Mouse (Mus musculus): ENCODE measurements around the gene Tacstd2. TPM values are rescaled to one million over a fixed set of nuclear protein-coding genes. Genes with fewer than 3 reads are reported as not detected.
A peak's percentile ranks its signal among the peaks of the same experiment; 100 is the strongest.

The Tacstd2 gene
- 0.62 and 3.4 TPM in 2 replicates for polyA plus RNA-seq (2015; fragmentation: Nextera tagmentation; extraction: Ambion mirVana)

DNA sequence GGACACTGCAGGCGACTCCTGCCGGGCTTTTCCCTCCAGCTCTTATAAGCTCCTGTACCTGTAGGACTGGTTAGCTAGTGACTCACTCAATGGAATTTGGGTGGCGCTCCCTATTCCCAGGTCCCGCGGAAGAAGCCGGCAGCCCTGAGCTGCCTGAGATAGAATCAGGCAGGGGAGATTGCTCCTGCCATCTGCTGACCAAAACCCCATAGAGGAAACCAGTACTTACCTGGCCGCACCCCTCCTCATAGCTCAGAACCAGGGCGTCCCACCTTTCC, at the start of gene Tacstd2:
Tacstd2 (minus strand) TSS at position 20 of the 278 bp plus-strand sequence.
- 5% methylated on average over 8 of the region's 8 CpGs for WGBS
- no peak within 1 kb of the TSS for H3K9ac ChIP-seq
- H3K36me3 ChIP-seq = no peaks in the 10 kb centered on the region
- peaks cover 54% of the 10 kb centered on the region for H3K27me3 ChIP-seq
- no peaks in the 10 kb centered on the region for H3K9me3 ChIP-seq (replicated peaks)
- ATAC-seq (replicated peaks; ENCODE audit: insufficient number of reproducible peaks, insufficient read depth, low FRiP score, low read depth) = no peak
- H3K4me1 ChIP-seq (replicated peaks) = peaks cover 19% of the 10 kb centered on the region
- peak within 1 kb of the TSS; percentile 52 for H3K4me3 ChIP-seq
- peak within 1 kb of the TSS; percentile 91 for H3K4me2 ChIP-seq
- H3K27ac ChIP-seq = no peak within 1 kb of the TSS

DNA sequence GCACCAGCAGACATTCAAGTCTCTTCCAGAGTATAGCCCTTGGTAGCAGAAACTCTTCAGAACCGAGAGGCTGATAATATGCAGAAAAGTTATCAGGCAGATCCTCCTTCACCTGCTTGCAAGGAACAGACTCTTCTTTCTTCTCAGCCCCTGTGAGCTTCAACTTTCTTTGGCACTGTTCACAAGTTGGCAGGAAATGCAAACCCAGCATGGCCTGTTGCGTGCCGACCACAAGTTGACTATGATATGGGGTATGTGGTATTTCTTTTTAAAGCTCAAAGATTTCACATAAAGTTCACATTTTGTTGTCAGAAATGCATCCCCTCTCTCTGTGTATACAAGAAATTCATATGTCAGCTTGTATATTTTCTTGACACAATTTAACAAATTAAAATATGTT, 30.7 kb upstream of the Tacstd2 start:
- H3K4me2 ChIP-seq = no peak overlapping the region
- no peaks in the 10 kb centered on the region for H3K36me3 ChIP-seq
- H3K9ac ChIP-seq = no peak overlapping the region
- 78% methylated on average over 3 of the region's 3 CpGs for WGBS
- H3K27me3 ChIP-seq = no peaks in the 10 kb centered on the region
- no peak overlapping the region for H3K27ac ChIP-seq
- H3K9me3 ChIP-seq (replicated peaks) = no peaks in the 10 kb centered on the region
- ATAC-seq (replicated peaks; ENCODE audit: insufficient number of reproducible peaks, insufficient read depth, low FRiP score, low read depth) = no peak
- H3K4me1 ChIP-seq (replicated peaks) = no peaks in the 10 kb centered on the region
- H3K4me3 ChIP-seq = no peak overlapping the region

DNA sequence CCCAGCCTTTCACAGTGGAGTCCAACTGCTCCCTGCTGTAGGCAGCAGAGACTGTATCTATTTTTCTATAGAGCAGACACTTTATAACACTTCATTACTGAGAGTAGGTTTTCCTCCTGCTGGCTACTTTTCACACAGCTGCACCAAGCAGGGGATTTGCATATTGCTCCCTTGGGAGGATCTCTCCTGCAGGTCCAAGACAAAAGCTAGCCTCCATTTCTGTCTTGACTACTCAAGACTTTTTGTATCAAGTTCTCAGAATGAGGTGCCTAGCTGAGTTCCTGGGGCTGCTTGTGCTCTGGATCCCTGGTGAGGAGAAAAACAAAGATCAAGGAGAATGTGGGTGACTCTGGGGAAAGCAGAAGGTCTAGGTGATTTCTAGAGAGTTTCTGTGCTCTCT, 19.8 kb upstream of the Tacstd2 start:
- H3K4me3 ChIP-seq = no peak overlapping the region
- H3K4me1 ChIP-seq (replicated peaks) = no peaks in the 10 kb centered on the region
- no peaks in the 10 kb centered on the region for H3K36me3 ChIP-seq
- no peak for ATAC-seq (replicated peaks; ENCODE audit: insufficient number of reproducible peaks, insufficient read depth, low FRiP score, low read depth)
- no peak overlapping the region for H3K4me2 ChIP-seq
- no peaks in the 10 kb centered on the region for H3K9me3 ChIP-seq (replicated peaks)
- H3K27me3 ChIP-seq = no peaks in the 10 kb centered on the region
- no peak overlapping the region for H3K9ac ChIP-seq
- no peak overlapping the region for H3K27ac ChIP-seq

DNA sequence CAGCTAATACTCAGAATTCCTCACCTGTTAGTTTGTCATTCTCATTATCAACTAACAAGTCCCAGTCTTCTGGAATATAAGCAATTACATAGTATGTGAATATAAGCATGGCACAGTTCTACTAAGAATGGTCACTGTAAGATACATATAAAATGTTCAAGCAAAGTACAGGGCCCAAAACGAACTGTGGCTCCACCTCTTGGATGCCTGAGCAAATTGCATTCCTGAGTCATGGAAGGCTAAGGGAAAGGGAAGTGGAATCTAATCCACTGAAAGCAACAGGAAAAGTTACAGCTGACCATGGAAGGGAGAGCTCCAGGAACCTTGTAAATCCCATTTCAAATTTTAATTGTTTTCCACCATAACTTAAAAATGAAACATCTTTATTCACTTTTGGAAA, 14.0 kb upstream of the Tacstd2 start:
- Histone ChIP-seq H3K4me2 (no peak overlapping the region), H3K27ac (no peak overlapping the region), H3K9ac (no peak overlapping the region), H3K4me3 (no peak overlapping the region), H3K27me3 (no peaks in the 10 kb centered on the region), H3K4me1 (replicated peaks) (no peaks in the 10 kb centered on the region), H3K36me3 (no peaks in the 10 kb centered on the region), H3K9me3 (replicated peaks) (no peaks in the 10 kb centered on the region)
- no peak for ATAC-seq (replicated peaks; ENCODE audit: insufficient number of reproducible peaks, insufficient read depth, low FRiP score, low read depth)
- 8% methylated on average over 1 of the region's 1 CpGs for WGBS

DNA sequence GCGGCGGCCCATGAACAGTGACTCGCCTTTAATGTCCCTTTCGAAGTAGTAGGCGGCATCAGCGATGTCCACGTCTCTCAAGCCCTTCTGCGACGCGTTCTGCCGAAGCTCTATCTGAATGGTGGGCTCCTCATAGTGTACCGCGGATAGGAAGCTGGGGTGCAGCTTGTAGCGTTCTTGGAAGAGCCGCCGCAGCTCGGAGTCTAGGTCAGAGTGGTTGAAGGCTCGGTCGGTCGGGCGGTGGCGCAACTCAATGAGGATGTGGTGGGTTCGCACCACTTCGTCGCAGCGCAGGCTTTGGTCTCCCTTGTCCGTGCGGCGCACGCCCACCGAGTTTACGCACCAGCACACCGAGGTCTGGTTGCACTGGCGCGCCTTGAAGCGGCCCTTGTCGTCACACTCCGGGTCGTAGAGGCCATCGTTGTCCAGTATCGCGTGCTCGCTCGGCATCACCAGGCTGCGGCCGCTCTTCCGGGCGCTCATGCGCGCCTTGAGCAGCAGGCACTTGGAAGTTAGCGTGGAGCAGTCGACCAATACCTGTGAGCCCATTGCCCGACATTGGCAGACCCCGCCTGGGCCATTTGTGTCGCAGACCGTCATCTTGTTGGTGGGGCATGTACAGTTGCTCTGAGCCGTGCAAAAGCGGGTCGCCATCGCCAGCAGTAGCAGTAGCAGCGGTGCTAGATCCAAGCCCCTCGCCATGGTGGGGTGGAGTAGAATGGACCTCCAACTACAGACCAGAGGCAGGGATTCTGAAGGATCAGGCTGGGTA, 405 bp downstream of the Tacstd2 start:
- peaks cover 19% of the 10 kb centered on the region for H3K4me1 ChIP-seq (replicated peaks)
- H3K27ac ChIP-seq = no peak overlapping the region
- no peaks in the 10 kb centered on the region for H3K9me3 ChIP-seq (replicated peaks)
- H3K9ac ChIP-seq = no peak overlapping the region
- peak overlapping the region; percentile 91 for H3K4me2 ChIP-seq
- no peaks in the 10 kb centered on the region for H3K36me3 ChIP-seq
- H3K27me3 ChIP-seq = peaks cover 54% of the 10 kb centered on the region
- 0 out of 2 replicates have a peak, but pooled peaks have one; percentile 14 for ATAC-seq (replicated peaks; ENCODE audit: insufficient number of reproducible peaks, insufficient read depth, low FRiP score, low read depth)
- under 1% methylated on average over 62 of the region's 62 CpGs for WGBS
- peak overlapping the region; percentile 52 for H3K4me3 ChIP-seq

DNA sequence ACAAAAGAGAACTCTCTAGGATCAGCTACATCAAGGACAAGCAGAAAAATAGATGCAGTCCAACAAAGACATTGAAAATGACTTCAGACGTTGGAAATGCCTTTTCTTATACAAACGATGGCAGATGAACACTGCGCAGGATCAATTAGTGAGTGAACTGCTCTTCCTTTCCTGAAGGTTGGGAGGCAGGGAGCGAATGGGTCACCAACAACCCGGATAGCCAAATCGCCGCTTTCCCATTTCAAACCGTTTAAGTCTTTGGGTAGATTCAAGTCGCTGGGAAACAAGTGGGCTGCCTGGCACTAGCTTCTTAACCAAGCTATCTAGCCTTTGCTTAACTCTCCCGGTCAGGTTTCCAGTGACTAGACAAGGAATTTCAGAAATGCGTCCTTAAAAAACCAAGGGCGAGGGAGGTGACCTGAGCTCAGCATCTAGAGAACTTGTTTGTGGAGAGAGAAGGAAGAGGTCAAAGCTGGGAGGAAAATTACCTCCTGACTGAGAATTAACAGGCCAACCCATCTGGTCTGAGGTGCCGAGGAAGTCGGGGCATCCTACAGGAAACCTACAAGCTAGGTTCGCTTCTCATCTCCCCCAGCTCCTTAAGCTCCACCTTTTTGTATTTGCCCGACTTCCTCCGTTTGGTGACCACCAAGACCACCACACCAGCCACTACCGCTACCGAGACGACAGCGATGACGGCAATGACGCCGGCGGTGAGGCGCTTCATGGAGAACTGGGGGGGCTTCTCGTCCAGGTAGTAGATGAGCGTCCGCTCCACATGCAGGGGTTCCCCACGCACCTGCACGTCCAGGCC, 1.2 kb downstream of the Tacstd2 start:
- Histone ChIP-seq H3K27ac (no peak overlapping the region), H3K4me3 (peak overlapping the region; percentile 52), H3K4me2 (peak overlapping the region; percentile 91), H3K4me1 (replicated peaks) (peaks cover 19% of the 10 kb centered on the region), H3K9me3 (replicated peaks) (no peaks in the 10 kb centered on the region), H3K27me3 (peaks cover 54% of the 10 kb centered on the region), H3K9ac (no peak overlapping the region), H3K36me3 (no peaks in the 10 kb centered on the region)
- ATAC-seq (replicated peaks; ENCODE audit: insufficient number of reproducible peaks, insufficient read depth, low FRiP score, low read depth) = no peak
- WGBS = 8% methylated on average over 31 of the region's 31 CpGs

DNA sequence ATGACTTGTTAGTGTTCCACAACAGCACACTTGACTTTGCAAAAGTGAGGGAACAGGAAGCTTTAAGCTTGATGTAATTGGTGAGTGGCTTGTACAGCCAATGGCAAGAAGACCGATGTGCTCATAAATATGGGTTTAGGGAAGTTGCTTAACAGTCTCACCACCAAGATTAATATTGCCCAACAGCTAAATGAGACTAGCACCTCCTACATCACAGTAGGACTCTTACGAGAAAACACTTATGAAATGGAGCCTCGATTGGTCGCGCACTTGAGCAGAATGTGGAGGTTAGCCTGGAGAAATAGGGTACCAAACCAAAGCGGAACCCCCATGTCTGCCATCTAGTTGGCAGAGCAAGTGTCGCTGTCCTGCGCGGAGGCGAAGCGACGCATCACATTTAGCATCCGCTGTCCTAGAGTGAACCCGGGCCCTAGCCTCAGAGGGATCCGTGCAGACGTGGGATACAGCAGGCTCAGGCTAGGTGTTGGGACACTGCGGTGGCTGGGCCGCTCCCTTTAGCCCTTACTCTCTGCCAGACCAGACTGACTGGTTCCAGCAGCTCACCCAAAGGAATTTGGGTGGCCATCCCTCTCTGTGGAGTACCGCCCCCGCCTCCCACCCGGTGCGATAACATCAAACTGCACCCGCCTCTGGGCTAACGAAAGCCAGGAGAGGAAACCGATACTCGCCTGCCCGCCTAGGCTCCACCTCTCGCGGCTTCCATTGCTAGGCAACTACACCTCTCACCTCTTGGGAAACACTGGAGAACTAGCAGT, 2.7 kb downstream of the Tacstd2 start:
- Histone ChIP-seq H3K9ac (no peak overlapping the region), H3K4me3 (peak overlapping the region; percentile 24), H3K36me3 (no peaks in the 10 kb centered on the region), H3K4me1 (replicated peaks) (peaks cover 19% of the 10 kb centered on the region), H3K27ac (no peak overlapping the region), H3K4me2 (peak overlapping the region; percentile 48), H3K27me3 (peaks cover 54% of the 10 kb centered on the region), H3K9me3 (replicated peaks) (no peaks in the 10 kb centered on the region)
- WGBS = 9% methylated on average over 29 of the region's 29 CpGs
- no peak for ATAC-seq (replicated peaks; ENCODE audit: insufficient number of reproducible peaks, insufficient read depth, low FRiP score, low read depth)

DNA sequence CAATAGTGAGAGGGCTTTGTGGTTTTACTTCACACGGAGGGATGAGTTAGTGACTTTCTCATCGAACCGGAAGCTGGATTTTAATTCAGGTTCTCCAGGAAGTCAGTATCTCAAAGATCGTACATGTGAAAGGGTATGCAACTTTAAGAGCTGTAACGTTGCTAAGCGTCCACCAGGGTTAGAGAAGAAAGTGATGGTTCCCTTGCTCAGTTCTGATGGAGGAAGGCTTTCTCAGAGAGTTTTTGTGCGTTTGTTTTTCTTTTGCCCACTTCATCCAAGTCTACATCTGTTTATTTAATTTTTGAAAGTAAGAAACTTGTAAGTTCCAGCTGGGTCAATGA, 3.8 kb downstream of the Tacstd2 start:
- Histone ChIP-seq H3K36me3 (no peaks in the 10 kb centered on the region), H3K9me3 (replicated peaks) (no peaks in the 10 kb centered on the region), H3K4me1 (replicated peaks) (peaks cover 19% of the 10 kb centered on the region), H3K4me3 (no peak overlapping the region), H3K27me3 (peaks cover 51% of the 10 kb centered on the region), H3K27ac (no peak overlapping the region), H3K4me2 (no peak overlapping the region), H3K9ac (no peak overlapping the region)
- 61% methylated on average over 7 of the region's 7 CpGs for WGBS
- ATAC-seq (replicated peaks; ENCODE audit: insufficient number of reproducible peaks, insufficient read depth, low FRiP score, low read depth) = no peak

DNA sequence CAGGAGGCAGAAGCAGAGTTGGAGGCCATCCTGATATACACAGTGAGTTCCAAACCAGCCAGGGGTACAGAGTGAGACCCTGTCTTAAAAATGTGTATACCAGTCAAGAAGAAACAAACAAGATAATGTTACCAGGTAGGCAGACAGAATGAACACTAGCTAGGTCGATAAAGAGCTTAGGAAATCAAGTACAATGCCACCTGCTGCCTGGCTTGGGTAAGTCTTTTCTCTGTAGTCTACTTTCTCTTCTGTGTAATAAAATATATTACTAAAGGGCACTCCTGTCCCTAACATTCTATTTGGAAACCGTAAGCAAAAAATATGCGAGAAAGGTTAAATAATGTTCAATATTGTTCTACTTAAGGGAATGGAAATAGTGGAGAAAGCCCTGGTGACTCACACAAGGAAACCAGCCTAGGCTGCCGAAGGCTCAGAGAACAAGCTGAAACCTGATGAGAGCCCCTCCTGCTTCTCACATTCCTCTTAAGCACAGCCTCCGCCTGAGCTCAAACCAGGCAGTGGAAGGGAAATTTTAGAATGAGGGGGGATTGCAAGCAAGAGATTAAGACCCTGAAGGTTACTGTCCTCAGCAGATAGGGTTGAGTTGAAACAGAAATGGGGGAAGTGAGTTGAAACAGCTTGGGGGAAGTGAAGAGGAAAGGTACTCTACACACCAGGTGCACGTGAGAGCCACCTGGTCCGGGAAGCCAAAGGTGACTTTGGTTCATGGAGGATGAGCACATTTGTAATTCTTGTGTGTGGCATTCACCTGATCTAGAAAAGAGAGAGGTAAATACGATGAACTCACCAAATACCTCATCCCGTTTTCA, 4.4 kb downstream of the Tacstd2 start:
- no peak overlapping the region for H3K27ac ChIP-seq
- WGBS = 50% methylated on average over 9 of the region's 9 CpGs

DNA sequence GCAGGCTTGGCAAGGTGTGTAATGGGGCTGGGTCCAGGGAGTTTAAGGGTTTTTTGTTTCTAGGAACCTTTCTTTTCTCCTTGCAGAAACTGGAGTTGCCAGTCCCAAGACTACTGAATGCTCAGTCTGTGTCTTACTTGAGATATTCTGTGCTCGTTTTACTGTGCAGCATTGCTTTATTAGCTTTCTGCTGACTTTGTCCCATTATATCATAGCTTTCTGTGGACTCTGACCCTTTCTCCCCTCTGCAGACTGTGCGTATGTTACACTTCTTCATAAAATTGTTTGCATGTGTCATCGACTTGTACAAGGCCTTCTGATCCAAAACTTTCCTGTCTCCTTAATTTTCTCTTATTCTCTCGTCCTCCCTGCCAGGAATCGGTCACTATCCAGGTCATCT, 9.2 kb downstream of the Tacstd2 start:
- no peak overlapping the region for H3K27ac ChIP-seq
- no peak overlapping the region for H3K9ac ChIP-seq
- H3K4me2 ChIP-seq = no peak overlapping the region
- H3K36me3 ChIP-seq = no peaks in the 10 kb centered on the region
- H3K9me3 ChIP-seq (replicated peaks) = no peaks in the 10 kb centered on the region
- ATAC-seq (replicated peaks; ENCODE audit: insufficient number of reproducible peaks, insufficient read depth, low FRiP score, low read depth) = no peak
- no peak overlapping the region for H3K4me3 ChIP-seq
- H3K4me1 ChIP-seq (replicated peaks) = no peaks in the 10 kb centered on the region
- WGBS = 80% methylated on average over 5 of the region's 5 CpGs
- no peaks in the 10 kb centered on the region; the same call in 1 of the 2 replicates for H3K27me3 ChIP-seq

More for the DNA sequence above, 4.4 kb downstream of the Tacstd2 start:
- H3K9ac ChIP-seq = no peak overlapping the region
- H3K4me3 ChIP-seq = no peak overlapping the region
- no peaks in the 10 kb centered on the region for H3K9me3 ChIP-seq (replicated peaks)
- no peaks in the 10 kb centered on the region for H3K36me3 ChIP-seq
- H3K27me3 ChIP-seq = peaks cover 45% of the 10 kb centered on the region
- H3K4me2 ChIP-seq = no peak overlapping the region
- peaks cover 19% of the 10 kb centered on the region for H3K4me1 ChIP-seq (replicated peaks)
- no peak for ATAC-seq (replicated peaks; ENCODE audit: insufficient number of reproducible peaks, insufficient read depth, low FRiP score, low read depth)

DNA sequence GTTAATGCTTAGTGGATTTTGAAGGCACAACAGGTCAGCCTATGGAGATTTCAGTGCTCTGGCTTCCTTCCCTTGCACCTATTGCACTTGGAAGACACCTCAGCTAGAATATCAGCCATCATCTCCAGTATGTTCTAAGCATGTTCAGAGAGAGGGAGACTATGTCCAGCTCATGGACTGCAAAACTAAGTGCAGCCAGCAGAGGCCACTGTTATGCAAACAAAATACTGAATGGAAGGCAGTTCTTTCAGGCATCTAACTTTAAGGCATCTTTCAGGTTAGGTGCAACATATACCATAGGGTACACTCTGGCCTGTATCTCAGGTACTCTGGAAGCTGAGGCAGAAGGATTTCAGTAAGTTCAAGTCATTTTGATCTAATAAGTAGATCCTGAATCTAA, 24.8 kb downstream of the Tacstd2 start:
- H3K27ac ChIP-seq = no peak overlapping the region
- H3K4me3 ChIP-seq = no peak overlapping the region
- H3K9me3 ChIP-seq (replicated peaks) = no peaks in the 10 kb centered on the region
- H3K9ac ChIP-seq = no peak overlapping the region
- H3K36me3 ChIP-seq = no peaks in the 10 kb centered on the region
- no peak overlapping the region for H3K4me2 ChIP-seq
- H3K27me3 ChIP-seq = no peaks in the 10 kb centered on the region
- no peaks in the 10 kb centered on the region for H3K4me1 ChIP-seq (replicated peaks)
- ATAC-seq (replicated peaks; ENCODE audit: insufficient number of reproducible peaks, insufficient read depth, low FRiP score, low read depth) = no peak

All from heart, embryonic 15.5 days (tissue).